Mouse (Mus musculus): ENCODE results near the gene Phkg1. TPM values are rescaled to one million over a fixed set of nuclear protein-coding genes. Genes with fewer than 3 reads are reported as not detected.
"Not testable (repeated sequence)": the region's sequence is repeated elsewhere in the genome, so short reads cannot be mapped to it uniquely, and the experiment has no call there.

Gene Phkg1
- total and polyA plus RNA-seq, 2 experiments from 2014 or later, result 1.7 to 3.6 TPM

- no peak for ATAC-seq
- Histone ChIP-seq H3K4me1 (ENCODE audit: insufficient read depth, low read length) (no peaks in the 10 kb centered on the region), H3K27me3 (ENCODE audit: insufficient read depth, low read length) (no peaks in the 10 kb centered on the region), H3K4me3 (ENCODE audit: low read length) (no peak overlapping the region), H3K27ac (no peak overlapping the region), H3K4me2 (ENCODE audit: low read depth, low read length) (no peak overlapping the region), H3K9ac (replicated peaks; ENCODE audit: low read length) (no peak overlapping the region), H3K36me3 (ENCODE audit: insufficient read depth, low read length) (no peaks in the 10 kb centered on the region), H3K9me3 (ENCODE audit: low read length) (no peaks in the 10 kb centered on the region)
- DNase-seq (ENCODE audit: low spot score), result no peak
- no peak for TF ChIP-seq CTCF (IDR thresholded peaks at IDR 0.05; ENCODE audit: low read depth)
- 81% methylated on average over 9 of the region's 9 CpGs for WGBS
Observed at GRCm38 (mm10) chr5:129918752-129919151, 20.4 kb upstream of the Phkg1 start.

- H3K4me3 ChIP-seq (ENCODE audit: low read length), result no peak overlapping the region
- no peak for DNase-seq (ENCODE audit: low spot score)
- H3K27ac ChIP-seq, result no peak overlapping the region
- no peak for TF ChIP-seq CTCF (IDR thresholded peaks at IDR 0.05; ENCODE audit: low read depth)
- H3K4me2 ChIP-seq (ENCODE audit: low read depth, low read length), result no peak overlapping the region
- no peaks in the 10 kb centered on the region for H3K36me3 ChIP-seq (ENCODE audit: insufficient read depth, low read length)
- H3K27me3 ChIP-seq (ENCODE audit: insufficient read depth, low read length), result no peaks in the 10 kb centered on the region
- no peak overlapping the region for H3K9ac ChIP-seq (replicated peaks; ENCODE audit: low read length)
- H3K4me1 ChIP-seq (ENCODE audit: insufficient read depth, low read length), result no peaks in the 10 kb centered on the region
- no peak for ATAC-seq
- 92% methylated on average over 24 of the region's 24 CpGs for WGBS
- no peaks in the 10 kb centered on the region for H3K9me3 ChIP-seq (ENCODE audit: low read length)
Observed at GRCm38 (mm10) chr5:129918065-129918651, 19.8 kb upstream of the Phkg1 start.

- ATAC-seq; H3K27me3 ChIP-seq (ENCODE audit: insufficient read depth, low read length); H3K9me3 ChIP-seq (ENCODE audit: low read length); H3K36me3 ChIP-seq (ENCODE audit: insufficient read depth, low read length); H3K4me3 ChIP-seq (ENCODE audit: low read length); H3K27ac ChIP-seq; H3K9ac ChIP-seq (replicated peaks; ENCODE audit: low read length); H3K4me2 ChIP-seq (ENCODE audit: low read depth, low read length); H3K4me1 ChIP-seq (ENCODE audit: insufficient read depth, low read length); DNase-seq (ENCODE audit: low spot score): not testable (repeated sequence)
- WGBS, result 86% methylated on average over 11 of the region's 11 CpGs
Observed at GRCm38 (mm10) chr5:129915491-129915890, 17.1 kb upstream of the Phkg1 start.

- peak; percentile 68 for TF ChIP-seq CTCF (IDR thresholded peaks at IDR 0.05; ENCODE audit: low read depth)
- no peak overlapping the region for H3K27ac ChIP-seq
- DNase-seq (ENCODE audit: low spot score), result peak; percentile 24
Observed at GRCm38 (mm10) chr5:129914024-129914423, 15.7 kb upstream of the Phkg1 start.

GRCm38 (mm10) chr5:129909591-129909990 is 11.2 kb upstream of the Phkg1 start:
- no peak overlapping the region for H3K4me2 ChIP-seq (ENCODE audit: low read depth, low read length)
- no peak overlapping the region for H3K27ac ChIP-seq
- H3K4me1 ChIP-seq (ENCODE audit: insufficient read depth, low read length), result peaks cover 5% of the 10 kb centered on the region; the same call in 1 of the 2 replicates
- no peak overlapping the region for H3K9ac ChIP-seq (replicated peaks; ENCODE audit: low read length)
- H3K27me3 ChIP-seq (ENCODE audit: insufficient read depth, low read length), result no peaks in the 10 kb centered on the region
- TF ChIP-seq CTCF (IDR thresholded peaks at IDR 0.05; ENCODE audit: low read depth), result no peak
- DNase-seq (ENCODE audit: low spot score) (no peak), ATAC-seq (no peak)
- H3K9me3 ChIP-seq (ENCODE audit: low read length), result no peaks in the 10 kb centered on the region
- no peaks in the 10 kb centered on the region for H3K36me3 ChIP-seq (ENCODE audit: insufficient read depth, low read length)
- 84% methylated on average over 7 of the region's 7 CpGs for WGBS
- H3K4me3 ChIP-seq (ENCODE audit: low read length), result no peak overlapping the region

More at GRCm38 (mm10) chr5:129914024-129914423, 15.7 kb upstream of the Phkg1 start:
- Histone ChIP-seq H3K4me2 (ENCODE audit: low read depth, low read length) (no peak overlapping the region), H3K4me3 (ENCODE audit: low read length) (no peak overlapping the region), H3K9ac (replicated peaks; ENCODE audit: low read length) (no peak overlapping the region), H3K9me3 (ENCODE audit: low read length) (no peaks in the 10 kb centered on the region), H3K27me3 (ENCODE audit: insufficient read depth, low read length) (no peaks in the 10 kb centered on the region), H3K36me3 (ENCODE audit: insufficient read depth, low read length) (no peaks in the 10 kb centered on the region), H3K4me1 (ENCODE audit: insufficient read depth, low read length) (peaks cover 3% of the 10 kb centered on the region; the same call in 1 of the 2 replicates)
- WGBS, result 21% methylated on average over 2 of the region's 2 CpGs
- ATAC-seq, result no peak

GRCm38 (mm10) chr5:129909147-129909546 is 10.8 kb upstream of the Phkg1 start:
- H3K27me3 ChIP-seq (ENCODE audit: insufficient read depth, low read length), result no peaks in the 10 kb centered on the region
- H3K4me3 ChIP-seq (ENCODE audit: low read length), result peak overlapping the region; percentile 61
- H3K4me2 ChIP-seq (ENCODE audit: low read depth, low read length), result peak overlapping the region; percentile 90
- no peaks in the 10 kb centered on the region for H3K9me3 ChIP-seq (ENCODE audit: low read length)
- ATAC-seq (no peak), DNase-seq (ENCODE audit: low spot score) (no peak)
- H3K4me1 ChIP-seq (ENCODE audit: insufficient read depth, low read length), result peaks cover 5% of the 10 kb centered on the region; the same call in 1 of the 2 replicates
- peak overlapping the region; percentile 70; the same call in 1 of the 2 replicates for H3K9ac ChIP-seq (replicated peaks; ENCODE audit: low read length)
- no peaks in the 10 kb centered on the region for H3K36me3 ChIP-seq (ENCODE audit: insufficient read depth, low read length)
- H3K27ac ChIP-seq, result peak overlapping the region; percentile 94; the same call in 1 of the 2 replicates
- 67% methylated on average over 9 of the region's 9 CpGs for WGBS
- no peak for TF ChIP-seq CTCF (IDR thresholded peaks at IDR 0.05; ENCODE audit: low read depth)

- H3K4me2 ChIP-seq (ENCODE audit: low read depth, low read length), result peak within 1 kb of the TSS; percentile 90
- H3K36me3 ChIP-seq (ENCODE audit: insufficient read depth, low read length), result no peaks in the 10 kb centered on the region; the same call in 1 of the 2 replicates
- TF ChIP-seq CTCF (IDR thresholded peaks at IDR 0.05; ENCODE audit: low read depth), result peak; percentile 58
- H3K27me3 ChIP-seq (ENCODE audit: insufficient read depth, low read length), result no peaks in the 10 kb centered on the region
- peak; percentile 96 for DNase-seq (ENCODE audit: low spot score)
- H3K4me3 ChIP-seq (ENCODE audit: low read length), result peak within 1 kb of the TSS; percentile 61
- peak; percentile 98 for ATAC-seq
- H3K9me3 ChIP-seq (ENCODE audit: low read length), result no peaks in the 10 kb centered on the region
- H3K9ac ChIP-seq (replicated peaks; ENCODE audit: low read length), result peak within 1 kb of the TSS; percentile 70
- peak within 1 kb of the TSS; percentile 94 for H3K27ac ChIP-seq
- peaks cover 5% of the 10 kb centered on the region; the same call in 1 of the 2 replicates for H3K4me1 ChIP-seq (ENCODE audit: insufficient read depth, low read length)
- under 1% methylated on average over 63 of the region's 63 CpGs for WGBS
Observed at GRCm38 (mm10) chr5:129908242-129908965, 10.1 kb upstream of the Phkg1 start, which contains the start of gene Nupr1l. Nupr1l (plus strand) TSS chr5:129908540.

Data from hindbrain, postnatal 0 days (tissue).